In the genomic region with DNA sequence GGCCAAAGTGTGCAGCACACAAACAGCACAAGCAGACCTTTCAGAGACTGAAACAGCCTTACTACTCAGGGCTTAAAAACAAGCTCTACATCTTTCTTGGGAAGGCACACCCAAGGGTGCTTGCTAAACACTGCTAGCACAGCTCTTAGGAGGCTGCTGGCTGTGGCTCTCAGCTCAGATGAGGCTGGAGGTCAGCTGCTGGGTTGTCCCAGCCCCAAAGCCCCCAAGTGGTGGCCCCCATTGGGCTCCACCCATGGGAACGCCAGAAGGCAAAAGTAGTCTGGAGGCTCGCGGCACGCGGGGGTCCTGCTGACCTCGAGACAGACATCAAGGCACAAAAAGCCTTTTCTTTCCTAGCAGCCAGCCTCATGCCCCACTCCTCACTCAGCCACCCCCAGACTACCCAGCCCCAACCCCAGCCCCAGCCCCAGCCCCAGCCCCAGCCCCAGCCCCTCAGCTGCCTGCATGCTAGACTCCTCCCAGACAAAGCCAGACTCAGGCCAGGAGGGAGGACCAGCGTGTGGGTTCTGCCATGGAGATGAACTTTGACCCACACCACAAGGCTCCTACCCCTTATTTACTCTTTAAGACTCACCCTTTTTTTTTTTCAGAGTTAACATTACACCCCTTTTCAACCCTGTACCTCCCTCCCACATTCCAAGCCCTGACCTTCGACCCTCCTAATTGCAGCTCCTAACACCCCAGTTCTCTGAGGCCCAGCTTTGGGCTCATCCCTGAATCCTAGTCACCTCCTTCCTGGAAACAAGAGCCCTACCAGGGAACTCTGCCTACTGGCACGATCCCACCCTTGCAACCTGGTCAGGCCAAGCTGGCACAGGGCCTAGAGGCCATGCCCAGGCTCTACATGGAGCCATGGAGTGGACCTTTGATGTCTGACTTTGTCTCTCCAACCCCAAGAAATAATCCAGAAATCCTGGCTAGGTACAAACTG, we compare ENCODE assay signal across 9 mouse cellular contexts. TPM values are rescaled to one million over a fixed set of nuclear protein-coding genes. Genes with fewer than 3 reads are reported as not detected.
DNase-seq lines count a peak whose midpoint lies in the region; ATAC-seq and TF ChIP-seq lines count a peak whose summit lies in the region.
"Had no signal": no experiment of that assay in that cellular context is flagged by ENCODE, and none has a peak within 500 bp of the region (broad histone marks: within the 10 kb centered on the region; RNA-seq: fewer than 3 reads in every experiment).

No protein-coding gene starts in this region.

- no peaks in the 10 kb centered on the region for H3K27me3 ChIP-seq in heart, embryonic 11.5 days (ENCODE audit: control insufficient read depth, insufficient read depth, low read length)
- H3K27me3 ChIP-seq in hindbrain, postnatal 0 days (ENCODE audit: insufficient read depth, low read length), result no peaks in the 10 kb centered on the region
- H3K27me3 ChIP-seq in liver, embryonic 15.5 days, result no peaks in the 10 kb centered on the region

- H3K4me3 ChIP-seq in heart, embryonic 11.5 days (ENCODE audit: low read depth, low read length), result no peak overlapping the region
- H3K4me3 ChIP-seq in hindbrain, postnatal 0 days (ENCODE audit: low read length), result no peak overlapping the region
- no peak overlapping the region for H3K4me3 ChIP-seq in liver, embryonic 15.5 days (replicated peaks)
- H3K4me3 ChIP-seq: erythroblast, embryonic 14.5 days had no signal

- no peak for DNase-seq in heart, adult 8-10 months (ENCODE audit: low spot score)
- peak; percentile 79 to 86 for DNase-seq in cerebellum, postnatal 25 days
- no peak for DNase-seq in hindbrain, postnatal 0 days (ENCODE audit: low spot score)
- DNase-seq in thymus, postnatal 36 days, result no peak
- DNase-seq in testis, postnatal 10 days (ENCODE audit: low spot score), result no peak
- no peak for DNase-seq in layer of hippocampus, adult 11-12 months (ENCODE audit: low spot score)

- no peaks in the 10 kb centered on the region for H3K9me3 ChIP-seq in heart, embryonic 11.5 days (replicated peaks; ENCODE audit: control insufficient read depth, low read length)
- H3K9me3 ChIP-seq in hindbrain, postnatal 0 days (ENCODE audit: low read length), result no peaks in the 10 kb centered on the region
- no peaks in the 10 kb centered on the region for H3K9me3 ChIP-seq in liver, embryonic 15.5 days (replicated peaks)

- no peak for ATAC-seq in heart, embryonic 11.5 days (replicated peaks; ENCODE audit: insufficient number of reproducible peaks, low FRiP score, low TSS enrichment)
- no peak for ATAC-seq in hindbrain, postnatal 0 days
- ATAC-seq in liver, embryonic 15.5 days (ENCODE audit: insufficient read depth), result peak; percentile 51

- H3K27ac ChIP-seq in heart, embryonic 11.5 days (ENCODE audit: low read depth, low read length), result peak overlapping the region; percentile 31
- peak overlapping the region; percentile 20 for H3K27ac ChIP-seq in hindbrain, postnatal 0 days
- H3K27ac ChIP-seq in liver, embryonic 15.5 days (replicated peaks), result peak overlapping the region; percentile 69

- no peak overlapping the region for H3K4me2 ChIP-seq in heart, embryonic 11.5 days
- no peak overlapping the region for H3K4me2 ChIP-seq in hindbrain, postnatal 0 days (ENCODE audit: low read depth, low read length)
- 0 out of 2 replicates have a peak overlapping the region, but pooled peaks have one; percentile 3 for H3K4me2 ChIP-seq in liver, embryonic 15.5 days

- WGBS in heart, embryonic 11.5 days (ENCODE audit: insufficient replicate concordance), result 48% methylated on average over 9 of the region's 9 CpGs
- WGBS in hindbrain, postnatal 0 days, result 8% methylated on average over 9 of the region's 9 CpGs
- 65% methylated on average over 9 of the region's 9 CpGs for WGBS in liver, embryonic 15.5 days (ENCODE audit: insufficient replicate concordance)

- peak overlapping the region; percentile 58 for H3K9ac ChIP-seq in heart, embryonic 11.5 days (ENCODE audit: low read depth, low read length)
- H3K9ac ChIP-seq in hindbrain, postnatal 0 days (replicated peaks; ENCODE audit: low read length), result no peak overlapping the region
- no peak overlapping the region for H3K9ac ChIP-seq in liver, embryonic 15.5 days

- peaks cover 8% of the 10 kb centered on the region for H3K36me3 ChIP-seq in heart, embryonic 11.5 days (ENCODE audit: control insufficient read depth, insufficient read depth, low read length)
- H3K36me3 ChIP-seq in hindbrain, postnatal 0 days (ENCODE audit: insufficient read depth, low read length), result peaks cover 20% of the 10 kb centered on the region; the same call in 1 of the 2 replicates
- H3K36me3 ChIP-seq in liver, embryonic 15.5 days (replicated peaks), result peaks cover 41% of the 10 kb centered on the region

- peaks cover 76% of the 10 kb centered on the region for H3K4me1 ChIP-seq in heart, embryonic 11.5 days (ENCODE audit: control insufficient read depth, insufficient read depth, low read length)
- peaks cover 32% of the 10 kb centered on the region for H3K4me1 ChIP-seq in hindbrain, postnatal 0 days (ENCODE audit: insufficient read depth, low read length)
- peaks cover 73% of the 10 kb centered on the region for H3K4me1 ChIP-seq in liver, embryonic 15.5 days (replicated peaks)

- TF ChIP-seq CTCF in hindbrain, postnatal 0 days (IDR thresholded peaks at IDR 0.05; ENCODE audit: low read depth), result no peak

RNA-seq across cellular contexts. Expression of a gene that starts 57.4 kb away (rescaled TPM):
- not detected in 2 replicates for polyA plus RNA-seq in heart, embryonic 11.5 days (2014; fragmentation: Nextera tagmentation; extraction: Ambion mirVana)
- not detected for total RNA-seq in heart, adult 8-10 months (2022)
- total RNA-seq in hindbrain, postnatal 0 days (2014; rRNA removed), result not detected in 2 replicates
- not detected in 2 replicates for polyA plus RNA-seq in hindbrain, postnatal 0 days (2015; fragmentation: Nextera tagmentation; extraction: Ambion mirVana)
- polyA plus RNA-seq in liver, embryonic 15.5 days (2015; fragmentation: Nextera tagmentation; extraction: Ambion mirVana), result not detected in 2 replicates
- polyA plus RNA-seq: erythroblast, embryonic 14.5 days had no signal

Comparison
In these comparisons a context has a peak if more than half of its experiments do, and no peak if none do; other contexts are left out.
1. DNase-seq: peak in cerebellum, postnatal 25 days (2 of 2); none in heart, adult 8-10 months (single experiment), hindbrain, postnatal 0 days (single experiment), thymus, postnatal 36 days (0 of 2), testis, postnatal 10 days (single experiment) and layer of hippocampus, adult 11-12 months (single experiment).
2. Peak in every context shown above with its lines, with median percentiles within 50 percentile points of each other: H3K27ac ChIP-seq.